Mouse (Mus musculus) heart, adult 2 months (tissue): ENCODE data around the gene Atrnl1.

Experiments used
- EP300 ChIP-seq: fragments of 200-500 bp; IDR thresholded peaks from 2 replicates; pipeline ENCODE4 v1.6.1; 2011; ENCODE audit warnings: low read depth, low read length, control low read depth; ENCODE audit not compliant: insufficient read depth
- POLR2A ChIP-seq: fragments of 200-500 bp; IDR thresholded peaks from 2 replicates; pipeline ENCODE4 v1.6.1; 2011; ENCODE audit warnings: mild to moderate bottlenecking, low read depth, low read length, control low read depth; ENCODE audit not compliant: insufficient read depth

- TF ChIP-seq POLR2A, result no peak
- no peak for TF ChIP-seq EP300
Observed at GRCm38 (mm10) chr19:58068114-58068513, 457.3 kb downstream of the Atrnl1 start.
